Mouse (Mus musculus) gastrocnemius, postnatal 14 days (tissue): Measurements from ENCODE around the gene Pgc. TPM values are rescaled to one million over a fixed set of nuclear protein-coding genes. Genes with fewer than 3 reads are reported as not detected.

Experiments used
- DNase-seq: peaks from one replicate; pipeline ENCODE4 v3.0.0; 2021; ENCODE audit warnings: mixed read lengths
- intact Hi-C: fragments of 180-260 bp; cut with DNase I; formaldehyde crosslinking; loops from one replicate; pipeline ENCODE4 v1.15.1; 2025; ENCODE audit warnings: low total_unique reads
- long read RNA-seq, 2 experiments: library from polyadenylated mRNA; stranded (forward); transcript quantifications; one replicate each; pipeline ENCODE4 v2.0.0; 2021
- total RNA-seq, 2 experiments: library from RNA; stranded (reverse); gene quantifications; 2 replicates each; pipeline ENCODE4 v1.2.3; 2021

Gene Pgc
- not detected for total RNA-seq
- long read RNA-seq, experiment 1 = 0 reads
- long read RNA-seq, experiment 2 = 0 reads

GRCm38 (mm10) chr17:47726566-47726965, at the start of gene Pgc:
Pgc (plus strand) TSS chr17:47726842.
- intact Hi-C loops = no loop called here
- no peak for DNase-seq

GRCm38 (mm10) chr17:47678238-47678637, 48.4 kb upstream of the Pgc start:
- intact Hi-C loops = loop anchor here (10.0 kb wide), 2 partner anchors 63 to 163 kb away; partner anchors contain the start of genes Bysl, Gm20517 and Med20
- DNase-seq = no peak

- intact Hi-C loops = loop anchor here (10.0 kb wide), 2 partner anchors 64 to 164 kb away; partner anchors contain the start of genes Bysl, Gm20517 and Med20
- DNase-seq = no peak
Observed at GRCm38 (mm10) chr17:47678702-47679101, 47.9 kb upstream of the Pgc start.

GRCm38 (mm10) chr17:47682836-47683235, 43.8 kb upstream of the Pgc start:
- intact Hi-C loops = no loop called here

GRCm38 (mm10) chr17:47687409-47688343, 39.0 kb upstream of the Pgc start:
- intact Hi-C loops = no loop called here

More at GRCm38 (mm10) chr17:47682836-47683235, 43.8 kb upstream of the Pgc start:
- DNase-seq = no peak

GRCm38 (mm10) chr17:47688344-47688607, 38.4 kb upstream of the Pgc start, which contains the start of gene Tomm6:
Tomm6 (minus strand) TSS chr17:47688386.
- no peak for DNase-seq
- intact Hi-C loops = no loop called here

More at GRCm38 (mm10) chr17:47687409-47688343, 39.0 kb upstream of the Pgc start:
- peak; percentile 95 for DNase-seq

GRCm38 (mm10) chr17:47688608-47689575, 37.8 kb upstream of the Pgc start, which contains the start of gene Frs3:
Frs3 (plus strand) TSS chr17:47689030.
- peak; percentile 76 for DNase-seq
- intact Hi-C loops = no loop called here

- DNase-seq = no peak
- intact Hi-C loops = loop anchor here (5.0 kb wide), 1 partner anchor 73 kb away; no protein-coding TSS in a partner anchor
Observed at GRCm38 (mm10) chr17:47689894-47690293, 36.7 kb upstream of the Pgc start.

GRCm38 (mm10) chr17:47691650-47692049, 35.0 kb upstream of the Pgc start:
- intact Hi-C loops = loop anchor here (5.0 kb wide), 1 partner anchor 74 kb away; no protein-coding TSS in a partner anchor
- DNase-seq = no peak

GRCm38 (mm10) chr17:47693671-47694441, 32.8 kb upstream of the Pgc start:
- intact Hi-C loops = loop anchor here (5.0 kb wide), 1 partner anchor 77 kb away; no protein-coding TSS in a partner anchor
- DNase-seq = no peak

- intact Hi-C loops = loop anchor here (5.0 kb wide), 1 partner anchor 77 kb away; no protein-coding TSS in a partner anchor
- DNase-seq = no peak
Observed at GRCm38 (mm10) chr17:47694442-47694502, 32.4 kb upstream of the Pgc start, which contains the start of gene Gm21981. Gm21981 (minus strand) TSS chr17:47694455.

GRCm38 (mm10) chr17:47694503-47695336, 31.9 kb upstream of the Pgc start, which contains the start of gene Prickle4:
Prickle4 (minus strand) TSS chr17:47694736.
- intact Hi-C loops = loop anchor here (5.0 kb wide), 1 partner anchor 77 kb away; no protein-coding TSS in a partner anchor
- DNase-seq = peak; percentile 98

GRCm38 (mm10) chr17:47695337-47695710, 31.3 kb upstream of the Pgc start:
- DNase-seq = no peak
- intact Hi-C loops = no loop called here

- intact Hi-C loops = no loop called here
- no peak for DNase-seq
Observed at GRCm38 (mm10) chr17:47698156-47698555, 28.5 kb upstream of the Pgc start.

- intact Hi-C loops = no loop called here
- no peak for DNase-seq
Observed at GRCm38 (mm10) chr17:47699055-47699454, 27.6 kb upstream of the Pgc start.

GRCm38 (mm10) chr17:47701793-47702192, 24.8 kb upstream of the Pgc start:
- DNase-seq = no peak
- intact Hi-C loops = no loop called here

GRCm38 (mm10) chr17:47702548-47703345, 23.9 kb upstream of the Pgc start:
- DNase-seq = no peak
- intact Hi-C loops = no loop called here

- no peak for DNase-seq
- intact Hi-C loops = no loop called here
Observed at GRCm38 (mm10) chr17:47703556-47703955, 23.1 kb upstream of the Pgc start.
